15 mouse cellular contexts compared by ENCODE assay signal in the genomic region with DNA sequence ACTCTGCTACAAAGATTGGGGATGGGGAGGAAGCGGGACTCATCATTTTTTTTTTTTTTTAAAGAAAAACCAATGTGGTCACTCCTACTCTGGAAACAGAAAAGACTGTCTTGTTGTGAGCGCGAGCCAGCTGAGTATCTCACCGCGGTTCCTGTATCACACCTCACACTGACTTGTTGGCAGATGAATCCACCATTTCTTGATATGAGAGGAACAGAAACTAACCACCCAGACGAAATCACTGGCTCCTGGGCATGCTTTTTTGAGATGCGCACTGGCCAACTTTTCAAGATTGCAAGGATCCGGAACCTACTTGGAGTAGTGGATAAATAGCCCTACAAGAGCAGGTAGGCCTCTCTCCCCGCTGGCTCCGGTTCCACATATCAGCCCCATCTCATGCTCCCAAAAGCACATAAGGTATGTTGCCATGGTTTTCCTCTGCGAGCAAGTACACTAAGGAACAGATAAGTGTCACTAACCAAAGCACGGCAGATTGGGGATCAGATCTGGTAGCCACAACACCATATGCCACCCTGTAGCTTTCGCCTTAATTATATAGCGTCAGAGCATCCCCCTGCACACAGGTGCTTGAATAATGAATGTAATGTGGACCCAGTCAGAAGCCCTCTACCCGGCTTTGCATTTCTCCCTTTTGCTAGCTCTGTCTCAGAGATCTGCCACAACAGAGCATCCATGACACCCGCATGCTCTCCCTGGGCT. TPM values are rescaled to one million over a fixed set of nuclear protein-coding genes. Genes with fewer than 3 reads are reported as not detected.
DNase-seq lines count a peak whose midpoint lies in the region; ATAC-seq lines count a peak whose summit lies in the region.
"Had no signal": no experiment of that assay in that cellular context is flagged by ENCODE, and none has a peak within 500 bp of the region (broad histone marks: within the 10 kb centered on the region; RNA-seq: fewer than 3 reads in every experiment).

No protein-coding gene starts in this region.

- peak; percentile 36; the same call in 1 of the 2 replicates for ATAC-seq in common myeloid progenitor, adult 5-6 weeks (replicated peaks; ENCODE audit: low read depth, poor library complexity, severe bottlenecking)
- no peak for ATAC-seq in limb, embryonic 11.5 days (ENCODE audit: insufficient number of reproducible peaks, low FRiP score, low TSS enrichment, low read depth)
- ATAC-seq: midbrain, embryonic 16.5 days had no signal

- H3K4me1 ChIP-seq in limb, embryonic 11.5 days (ENCODE audit: control insufficient read depth, insufficient read depth, low read length), result peaks cover 57% of the 10 kb centered on the region

- H3K4me3 ChIP-seq in limb, embryonic 11.5 days (ENCODE audit: low read depth, low read length), result no peak overlapping the region
- H3K4me3 ChIP-seq: limb, embryonic 13.5 days; neural tube, embryonic 12.5 days had no signal

- intact Hi-C loops in left cerebral cortex, postnatal 36 days (cut with DNase I), result loop anchor here (10.0 kb wide), 1 partner anchor 448 kb away; no protein-coding TSS in a partner anchor
- intact Hi-C loops in left cerebral cortex, postnatal 4 days (cut with DNase I), result no loop called here

- H3K9me3 ChIP-seq in limb, embryonic 11.5 days (ENCODE audit: control insufficient read depth, low read length), result no peaks in the 10 kb centered on the region
- H3K9me3 ChIP-seq: limb, embryonic 13.5 days; neural tube, embryonic 12.5 days had no signal

- no peaks in the 10 kb centered on the region for H3K36me3 ChIP-seq in limb, embryonic 11.5 days (ENCODE audit: control insufficient read depth, insufficient read depth, low read length)
- H3K36me3 ChIP-seq: limb, embryonic 13.5 days; neural tube, embryonic 12.5 days had no signal

- no peak overlapping the region for H3K4me2 ChIP-seq in limb, embryonic 11.5 days (ENCODE audit: low read depth, severe bottlenecking)
- H3K4me2 ChIP-seq: limb, embryonic 13.5 days; neural tube, embryonic 12.5 days had no signal

- no peaks in the 10 kb centered on the region for H3K27me3 ChIP-seq in limb, embryonic 11.5 days (ENCODE audit: control insufficient read depth, insufficient read depth, low read length)
- H3K27me3 ChIP-seq: neural tube, embryonic 12.5 days had no signal

- peak; percentile 38 for DNase-seq in embryo, embryonic 10.5 days (ENCODE audit: low spot score)
- no peak for DNase-seq in embryo, embryonic 10 days (ENCODE audit: low spot score)
- peak; percentile 9 to 19 for DNase-seq in left cerebral cortex, postnatal 36 days (ENCODE audit: low spot score in 2 of 2)
- no peak for DNase-seq in left cerebral cortex, postnatal 4 days
- peak; percentile 34 for DNase-seq in limb, embryonic 11.5 days (ENCODE audit: low spot score)
- no peak for DNase-seq in heart, postnatal 4 days
- DNase-seq in adrenal gland, postnatal 10 days, result no peak
- DNase-seq: adrenal gland, postnatal 36 days; cerebellum, adult 11 months; gastrocnemius, postnatal 25 days; kidney, adult 8-10 months had no signal

- no peak overlapping the region for H3K9ac ChIP-seq in limb, embryonic 11.5 days (ENCODE audit: low read length)
- H3K9ac ChIP-seq: limb, embryonic 13.5 days; neural tube, embryonic 12.5 days had no signal

- H3K27ac ChIP-seq in limb, embryonic 11.5 days (replicated peaks; ENCODE audit: low read depth, low read length), result no peak overlapping the region
- H3K27ac ChIP-seq: limb, embryonic 13.5 days; neural tube, embryonic 12.5 days had no signal

- 68% methylated on average over 16 of the region's 16 CpGs for WGBS in limb, embryonic 11.5 days

RNA-seq across cellular contexts. Expression of gene Aff3, which starts 32.1 kb away (rescaled TPM):
- total RNA-seq in left cerebral cortex, postnatal 36 days (2021), result 100 to 1,000 TPM in 1 of 2 experiments, 10 to 100 TPM in 1; 82.5 to 111 TPM
- 100 to 1,000 TPM; 159 to 167 TPM for total RNA-seq in left cerebral cortex, postnatal 4 days (2021)
- total RNA-seq in common myeloid progenitor, adult 5-6 weeks (2017), result 99.9 and 115 TPM in 2 replicates
- polyA plus RNA-seq in limb, embryonic 11.5 days (2014; fragmentation: Nextera tagmentation; extraction: Ambion mirVana), result 43.9 and 46.8 TPM in 2 replicates
- total RNA-seq in heart, postnatal 4 days (2021), result 1 to 10 TPM; 7.9 to 8.0 TPM
- total RNA-seq in adrenal gland, postnatal 10 days (2021), result 1 to 10 TPM; 7.0 to 9.8 TPM

Comparison
In these comparisons a context has a peak if more than half of its experiments do, and no peak if none do; other contexts are left out.
1. DNase-seq: peak in embryo, embryonic 10.5 days (single experiment), left cerebral cortex, postnatal 36 days (2 of 2) and limb, embryonic 11.5 days (single experiment); none in embryo, embryonic 10 days (single experiment), left cerebral cortex, postnatal 4 days (single experiment), heart, postnatal 4 days (single experiment) and adrenal gland, postnatal 10 days (single experiment).